Mouse (Mus musculus) forebrain, postnatal 0 days (tissue): ENCODE measurements around the gene Ttc5. TPM values are rescaled to one million over a fixed set of nuclear protein-coding genes. Genes with fewer than 3 reads are reported as not detected.
A peak's percentile ranks its signal among the peaks of the same experiment; 100 is the strongest.

ENCODE experiments used
- ATAC-seq: fragments of 200-750 bp; cut with Nextera tagmentation; 2 replicates; pipeline ENCODE4 v1.8.0; 2017; ENCODE audit warnings: mild to moderate bottlenecking, moderate library complexity
- DNase-seq: peaks from one replicate; pipeline ENCODE4 v3.0.0-alpha.2; 2015
- H3K27ac ChIP-seq: fragments of 300-500 bp; sonication (generic); 2 replicates; pipeline ENCODE4 v1.5.1; 2014; ENCODE audit warnings: low read depth, mild to moderate bottlenecking, antibody characterized with exemption, low read length, moderate library complexity, mixed read lengths
- H3K27me3 ChIP-seq: fragments of 300-500 bp; sonication (generic); 2 replicates; pipeline ENCODE4 v1.6.1; 2014; ENCODE audit warnings: mild to moderate bottlenecking, low read length, mixed read lengths; ENCODE audit not compliant: insufficient read depth
- H3K36me3 ChIP-seq: fragments of 300-500 bp; sonication (generic); 2 replicates; pipeline ENCODE4 v1.6.1; 2014; ENCODE audit warnings: mild to moderate bottlenecking, moderate library complexity; ENCODE audit not compliant: insufficient read depth
- H3K4me1 ChIP-seq: fragments of 300-500 bp; sonication (generic); 2 replicates; pipeline ENCODE4 v1.6.1; 2014; ENCODE audit warnings: antibody characterized with exemption; ENCODE audit not compliant: insufficient read depth
- H3K4me2 ChIP-seq: fragments of 300-500 bp; sonication (generic); 2 replicates; pipeline ENCODE4 v1.6.1; 2014; ENCODE audit warnings: low read depth, mild to moderate bottlenecking, moderate library complexity
- H3K4me3 ChIP-seq: fragments of 300-500 bp; sonication (generic); 2 replicates; pipeline ENCODE4 v1.5.1; 2014; ENCODE audit warnings: low read depth, low read length, mixed read lengths
- H3K9ac ChIP-seq: fragments of 300-500 bp; sonication (generic); 2 replicates; pipeline ENCODE4 v1.6.1; 2014; ENCODE audit warnings: mild to moderate bottlenecking
- H3K9me3 ChIP-seq: fragments of 300-500 bp; sonication (generic); 2 replicates; pipeline ENCODE4 v1.6.1; 2016; ENCODE audit warnings: low read length
- CTCF ChIP-seq: sonication (generic); IDR thresholded peaks from 2 replicates; pipeline ENCODE4 v1.5.1; 2016; ENCODE audit warnings: antibody characterized with exemption, control low read depth, low read depth
- WGBS: fragments of 180-500 bp; shearing (Covaris S2); extraction: QIAGEN DNeasy Blood & Tissue Kit; methylation state at CpG from one replicate; pipeline ENCODE4 v1.1.7; 2014; 5-methylcytosine and 5-hydroxymethylcytosine counted together
- polyA plus RNA-seq: library from polyadenylated mRNA; unstranded; fragments of >200 nt; fragmentation: Nextera tagmentation; extraction: Ambion mirVana; gene quantifications from 2 replicates; pipeline ENCODE4 v1.2.1, GENCODE M21; 2015
- total RNA-seq: library from RNA; depleted of rRNA; stranded (reverse); fragments of >200 nt; gene quantifications from 2 replicates; pipeline ENCODE4 v1.2.3, GENCODE M21; 2014; rRNA removed

Gene Ttc5
- total RNA-seq: 101 and 114 TPM in 2 replicates
- 92.8 and 100 TPM in 2 replicates for polyA plus RNA-seq

- WGBS: 1% methylated on average over 21 of the region's 21 CpGs
- H3K9me3 ChIP-seq: no peaks in the 10 kb centered on the region
- peaks cover 18% of the 10 kb centered on the region for H3K36me3 ChIP-seq
- no peaks in the 10 kb centered on the region for H3K4me1 ChIP-seq
- peak within 1 kb of the TSS; percentile 45 for H3K4me2 ChIP-seq
- H3K4me3 ChIP-seq: peak within 1 kb of the TSS; percentile 68
- peak within 1 kb of the TSS; percentile 85 for H3K27ac ChIP-seq
- no peaks in the 10 kb centered on the region for H3K27me3 ChIP-seq
- peak within 1 kb of the TSS; percentile 73 for H3K9ac ChIP-seq
- peak; percentile 99 for ATAC-seq
- peak; percentile 94 for TF ChIP-seq CTCF
- DNase-seq: peak; percentile 95
Measured at GRCm38 (mm10) chr14:50785251-50785637, at the start of gene Ttc5. Gene Ttc5, minus strand, starts transcription at chr14:50785519.

- DNase-seq: no peak
- Histone ChIP-seq H3K9me3 (no peaks in the 10 kb centered on the region), H3K4me1 (no peaks in the 10 kb centered on the region), H3K36me3 (no peaks in the 10 kb centered on the region), H3K4me2 (no peak overlapping the region), H3K27ac (no peak overlapping the region), H3K27me3 (no peaks in the 10 kb centered on the region), H3K9ac (no peak overlapping the region), H3K4me3 (no peak overlapping the region)
- WGBS: 55% methylated on average over 2 of the region's 2 CpGs
- TF ChIP-seq CTCF: no peak
- no peak for ATAC-seq
Measured at GRCm38 (mm10) chr14:50834435-50834834, 49.1 kb upstream of the Ttc5 start.

GRCm38 (mm10) chr14:50833964-50834363 is 48.6 kb upstream of the Ttc5 start:
- TF ChIP-seq CTCF: no peak
- no peak overlapping the region for H3K27ac ChIP-seq
- WGBS: 81% methylated on average over 10 of the region's 10 CpGs
- H3K4me3 ChIP-seq: no peak overlapping the region
- H3K9me3 ChIP-seq: no peaks in the 10 kb centered on the region
- H3K36me3 ChIP-seq: no peaks in the 10 kb centered on the region
- no peaks in the 10 kb centered on the region for H3K4me1 ChIP-seq
- DNase-seq: no peak
- H3K4me2 ChIP-seq: no peak overlapping the region
- no peaks in the 10 kb centered on the region for H3K27me3 ChIP-seq
- no peak overlapping the region for H3K9ac ChIP-seq
- no peak for ATAC-seq

GRCm38 (mm10) chr14:50829878-50830277 is 44.6 kb upstream of the Ttc5 start:
- H3K4me3 ChIP-seq: no peak overlapping the region
- H3K36me3 ChIP-seq: no peaks in the 10 kb centered on the region
- no peak for ATAC-seq
- no peak overlapping the region for H3K4me2 ChIP-seq
- TF ChIP-seq CTCF: no peak
- 80% methylated on average over 3 of the region's 3 CpGs for WGBS
- no peaks in the 10 kb centered on the region for H3K9me3 ChIP-seq
- no peak for DNase-seq
- no peak overlapping the region for H3K9ac ChIP-seq
- no peaks in the 10 kb centered on the region for H3K27me3 ChIP-seq
- H3K4me1 ChIP-seq: no peaks in the 10 kb centered on the region
- no peak overlapping the region for H3K27ac ChIP-seq

- DNase-seq (peak; percentile 2), ATAC-seq (peak; percentile 36; the same call in 1 of the 2 replicates)
- Histone ChIP-seq H3K36me3 (peaks cover 10% of the 10 kb centered on the region), H3K4me3 (no peak overlapping the region), H3K27me3 (no peaks in the 10 kb centered on the region), H3K27ac (no peak overlapping the region), H3K9ac (no peak overlapping the region), H3K4me1 (no peaks in the 10 kb centered on the region), H3K9me3 (no peaks in the 10 kb centered on the region), H3K4me2 (no peak overlapping the region)
- TF ChIP-seq CTCF: no peak
- 84% methylated on average over 4 of the region's 4 CpGs for WGBS
Measured at GRCm38 (mm10) chr14:50826579-50826978, 41.3 kb upstream of the Ttc5 start.

- H3K4me2 ChIP-seq: no peak overlapping the region
- no peak overlapping the region for H3K9ac ChIP-seq
- H3K27me3 ChIP-seq: no peaks in the 10 kb centered on the region
- no peak overlapping the region for H3K4me3 ChIP-seq
- H3K4me1 ChIP-seq: no peaks in the 10 kb centered on the region
- H3K27ac ChIP-seq: no peak overlapping the region
- H3K36me3 ChIP-seq: peaks cover 32% of the 10 kb centered on the region
- ATAC-seq: no peak
- no peak for DNase-seq
- no peaks in the 10 kb centered on the region for H3K9me3 ChIP-seq
- TF ChIP-seq CTCF: no peak
- 89% methylated on average over 9 of the region's 9 CpGs for WGBS
Measured at GRCm38 (mm10) chr14:50824219-50824618, 38.9 kb upstream of the Ttc5 start.

- ATAC-seq: no peak
- WGBS: 77% methylated on average over 2 of the region's 2 CpGs
- DNase-seq: no peak
- TF ChIP-seq CTCF: no peak
- Histone ChIP-seq H3K4me2 (no peak overlapping the region), H3K27ac (no peak overlapping the region), H3K4me3 (no peak overlapping the region), H3K4me1 (no peaks in the 10 kb centered on the region), H3K9ac (no peak overlapping the region), H3K9me3 (no peaks in the 10 kb centered on the region), H3K36me3 (peaks cover 34% of the 10 kb centered on the region), H3K27me3 (no peaks in the 10 kb centered on the region)
Measured at GRCm38 (mm10) chr14:50823240-50823639, 37.9 kb upstream of the Ttc5 start.
